Mouse (Mus musculus) c-Kit-positive CD71-positive TER-119-negative erythroid progenitor cells, embryonic 14.5 days (primary cell): ENCODE results near the gene Anapc15.

Experiments
- DNase-seq: peaks from one replicate; pipeline ENCODE4 v3.0.0-alpha.2; 2013; ENCODE audit warnings: low read depth

Anapc15 gene

DNA sequence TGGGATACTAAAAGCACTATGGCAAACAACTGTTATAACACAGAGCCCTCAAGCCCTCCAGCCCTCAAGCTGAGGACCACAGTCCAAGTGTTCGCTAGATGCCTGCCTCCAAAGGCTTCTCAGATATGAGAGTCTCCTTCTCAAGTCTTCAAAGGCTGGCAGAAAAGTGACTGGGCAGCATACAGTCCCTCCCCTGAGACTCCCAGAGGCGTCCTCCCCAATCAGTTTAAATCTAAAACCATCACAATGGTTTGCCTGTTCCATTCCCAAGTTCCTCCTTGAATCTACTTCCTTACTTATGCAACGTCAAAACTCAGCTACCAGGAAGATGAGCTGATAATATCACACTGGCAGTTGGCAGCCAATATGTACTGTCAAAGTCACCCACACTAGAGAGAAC, at the start of gene Anapc15:
Anapc15 (plus strand) TSS at position 301 of the 400 bp plus-strand sequence.
- no peak for DNase-seq

- DNase-seq, result no peak
Measured at GRCm38 (mm10) chr7:101817861-101818401, 45.6 kb upstream of the Anapc15 start, which contains the start of gene Phox2a. Gene Phox2a (plus strand): TSS chr7:101818313.

- no peak for DNase-seq
Measured at GRCm38 (mm10) chr7:101820295-101821030, 43.1 kb upstream of the Anapc15 start.

DNA sequence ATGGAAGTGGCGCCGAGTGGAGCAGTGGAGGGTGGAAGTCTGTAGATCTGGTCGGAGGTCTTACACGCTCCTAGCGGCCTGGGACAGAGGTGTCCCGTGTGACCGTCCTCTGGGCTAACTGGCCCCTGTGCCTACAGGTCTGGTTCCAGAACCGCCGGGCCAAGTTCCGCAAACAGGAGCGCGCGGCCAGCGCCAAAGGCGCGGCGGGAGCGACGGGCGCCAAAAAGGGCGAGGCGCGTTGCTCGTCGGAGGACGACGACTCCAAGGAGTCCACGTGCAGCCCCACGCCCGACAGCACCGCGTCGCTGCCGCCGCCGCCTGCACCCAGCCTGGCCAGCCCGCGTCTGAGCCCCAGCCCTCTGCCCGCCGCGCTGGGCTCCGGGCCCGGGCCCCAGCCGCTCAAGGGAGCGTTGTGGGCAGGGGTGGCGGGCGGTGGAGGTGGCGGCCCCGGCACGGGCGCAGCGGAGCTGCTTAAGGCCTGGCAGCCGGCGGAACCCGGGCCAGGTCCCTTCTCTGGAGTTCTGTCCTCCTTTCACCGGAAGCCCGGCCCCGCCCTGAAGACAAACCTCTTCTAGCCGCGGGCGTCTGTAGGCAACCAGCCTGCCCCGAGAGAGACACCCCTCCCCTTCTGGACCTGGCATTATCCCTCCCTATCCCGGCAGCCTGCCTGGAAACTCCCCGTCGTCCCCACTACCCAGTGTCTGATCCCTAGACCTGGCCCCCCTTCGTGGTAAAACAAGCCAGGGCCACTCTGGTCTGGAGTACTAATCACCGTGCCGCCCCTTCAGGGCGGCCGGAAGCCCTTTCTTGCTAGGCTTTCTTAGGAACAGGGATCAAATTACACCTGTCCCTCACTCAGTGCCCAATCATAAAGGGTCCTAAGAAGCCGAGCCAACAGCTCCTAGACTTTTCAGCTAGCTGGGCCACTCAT, 41.7 kb upstream of the Anapc15 start:
- DNase-seq, result no peak

GRCm38 (mm10) chr7:101822836-101823757, 40.4 kb upstream of the Anapc15 start:
- DNase-seq, result no peak

- no peak for DNase-seq
Measured at GRCm38 (mm10) chr7:101823758-101824630, 39.5 kb upstream of the Anapc15 start.

DNA sequence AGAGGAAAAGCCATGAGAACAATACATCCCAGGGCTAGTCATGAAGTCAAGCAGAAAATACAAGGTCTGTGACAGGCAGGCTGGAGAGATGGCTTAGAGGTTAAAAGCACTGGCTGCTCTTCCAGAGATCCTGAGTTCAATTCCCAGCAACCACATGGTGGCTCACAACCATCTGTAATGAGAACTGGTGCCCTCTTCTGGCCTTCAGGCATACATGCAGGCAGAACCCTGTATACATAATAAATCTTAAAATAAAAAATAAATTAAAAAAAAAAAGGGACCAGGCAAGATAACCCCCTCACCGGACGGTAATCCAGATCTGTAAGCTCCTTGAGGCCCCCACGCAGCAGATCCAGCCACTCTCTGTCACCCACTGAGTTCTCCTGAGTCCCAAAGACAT, 33.1 kb upstream of the Anapc15 start:
- no peak for DNase-seq

GRCm38 (mm10) chr7:101831437-101831836, 32.1 kb upstream of the Anapc15 start:
- no peak for DNase-seq

DNA sequence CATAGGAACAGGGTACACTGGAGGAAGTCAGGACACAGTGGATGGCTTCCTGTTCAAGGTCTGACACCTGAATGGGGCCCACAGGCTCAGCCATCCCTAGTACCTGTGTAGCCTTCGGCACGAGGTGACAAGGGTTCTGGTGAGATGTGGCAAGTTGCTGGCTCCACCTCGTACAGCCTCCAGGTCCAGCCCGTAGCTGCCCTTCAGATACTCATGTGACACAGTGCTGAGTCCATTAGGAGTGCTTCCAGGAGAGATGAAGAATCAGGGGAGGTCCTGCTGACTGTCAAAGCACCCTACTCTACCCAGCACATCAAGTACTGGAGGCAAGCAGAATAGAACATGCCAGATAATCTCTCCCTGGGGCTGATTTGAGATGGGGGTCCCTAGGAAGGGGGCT, 31.1 kb upstream of the Anapc15 start:
- no peak for DNase-seq

GRCm38 (mm10) chr7:101833352-101833751, 30.2 kb upstream of the Anapc15 start:
- DNase-seq, result no peak

- no peak for DNase-seq
Measured at GRCm38 (mm10) chr7:101833916-101834584, 29.5 kb upstream of the Anapc15 start.

- DNase-seq, result no peak
Measured at GRCm38 (mm10) chr7:101834903-101835302, 28.6 kb upstream of the Anapc15 start.

- no peak for DNase-seq
Measured at GRCm38 (mm10) chr7:101835457-101836109, 27.9 kb upstream of the Anapc15 start.

GRCm38 (mm10) chr7:101836271-101837153, 27.0 kb upstream of the Anapc15 start:
- peak; percentile 17 for DNase-seq

- no peak for DNase-seq
Measured at GRCm38 (mm10) chr7:101837154-101837605, 26.3 kb upstream of the Anapc15 start.

DNA sequence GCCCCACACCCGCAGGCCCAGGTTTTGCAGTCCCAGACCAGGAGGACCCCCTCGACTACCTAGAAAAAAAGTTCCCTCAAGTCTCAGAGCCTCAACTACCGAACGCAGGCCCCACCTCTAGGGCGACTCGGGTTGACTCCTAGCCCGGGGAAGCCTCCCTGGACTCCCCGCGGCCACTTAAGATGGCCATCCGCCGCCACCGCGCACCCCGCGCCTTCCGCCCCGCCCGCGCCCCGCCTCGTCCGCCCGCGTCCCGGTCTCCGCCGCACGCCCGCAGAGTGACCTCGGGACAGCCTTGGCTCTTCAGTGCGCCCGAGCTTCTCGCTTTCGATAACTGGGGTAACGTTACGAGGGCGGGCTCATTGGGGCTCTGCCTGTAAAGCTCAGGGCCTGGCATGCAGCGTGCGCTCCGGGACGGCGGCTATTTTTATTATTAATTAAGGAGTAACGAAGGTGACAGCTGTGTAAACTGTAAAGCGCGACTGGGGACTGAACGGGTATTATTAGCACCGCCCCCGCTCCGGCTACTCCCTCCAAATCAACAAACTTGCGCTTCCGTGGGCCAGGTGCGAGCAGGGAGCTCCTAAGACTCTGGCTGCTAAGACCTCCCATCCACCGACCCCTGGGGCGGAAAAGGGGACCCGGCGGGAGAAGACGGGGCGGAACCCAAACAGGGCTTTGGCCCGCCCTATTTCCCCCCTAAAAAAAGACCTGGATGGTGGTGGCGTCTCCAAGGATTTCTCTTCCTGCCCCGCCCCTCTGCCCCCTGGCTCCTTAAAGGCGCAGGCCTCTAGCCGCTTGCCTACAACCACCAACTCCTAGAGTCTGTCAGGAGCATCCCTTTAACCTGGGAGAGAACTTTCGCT, 25.7 kb upstream of the Anapc15 start, which contains the start of gene Inppl1:
Inppl1 (minus strand) TSS at position 624 of the 866 bp plus-strand sequence.
- peak; percentile 51 for DNase-seq

DNA sequence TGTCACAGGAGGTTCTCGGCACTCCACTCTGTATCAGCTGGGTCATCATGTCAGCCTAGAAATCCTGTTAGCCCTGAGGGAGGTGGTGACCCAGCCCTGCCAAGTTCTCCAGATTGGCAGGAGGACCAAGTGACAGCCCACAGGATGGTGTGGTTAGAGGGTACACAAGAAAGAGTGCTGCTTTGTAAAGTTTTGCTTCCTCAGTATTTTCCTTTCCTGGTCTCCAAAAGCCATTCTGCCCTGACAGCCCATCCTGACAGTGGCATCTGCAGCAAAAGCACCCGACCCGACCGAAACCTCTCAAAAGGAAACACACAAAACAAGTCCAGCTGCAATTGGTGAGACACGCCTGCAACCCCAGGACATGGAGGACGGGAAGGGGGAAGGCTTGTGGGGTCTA, 19.3 kb upstream of the Anapc15 start:
- no peak for DNase-seq
